ENCODE assay signal across 30 mouse cellular contexts in genomic region chr6:101537581-101537980, GRCm38 (mm10).
A peak's percentile ranks its signal among the peaks of the same experiment; 100 is the strongest.
DNase-seq lines count a peak whose midpoint lies in the region; ATAC-seq and TF ChIP-seq lines count a peak whose summit lies in the region.
"Had no signal": no experiment of that assay in that cellular context is flagged by ENCODE, and none has a peak within 500 bp of the region (broad histone marks: within the 10 kb centered on the region; RNA-seq: fewer than 3 reads in every experiment).

No protein-coding gene starts in this region.

- no peak overlapping the region for H3K4me3 ChIP-seq in intestine, embryonic 14.5 days (ENCODE audit: low read depth, low read length)
- no peak overlapping the region for H3K4me3 ChIP-seq in intestine, postnatal 0 days (ENCODE audit: low read depth, low read length)
- H3K4me3 ChIP-seq in lung, embryonic 14.5 days (ENCODE audit: low read depth, low read length): no peak overlapping the region
- no peak overlapping the region for H3K4me3 ChIP-seq in intestine, embryonic 16.5 days (ENCODE audit: low read length)
- H3K4me3 ChIP-seq: embryonic facial prominence, embryonic 15.5 days; forebrain, embryonic 10.5 days; gastrocnemius, adult 2 months; heart, embryonic 12.5 days; heart, embryonic 15.5 days; hindbrain, embryonic 10.5 days; hindbrain, embryonic 13.5 days had no signal

- no peak for DNase-seq in intestine, embryonic 14.5 days (ENCODE audit: low spot score)
- DNase-seq in lung, embryonic 14.5 days: peak; percentile 75
- no peak for DNase-seq in lung, adult 18-20 months
- peak; percentile 70 for DNase-seq in NIH3T3 (ENCODE audit: low read depth)
- no peak for DNase-seq in left cerebral cortex, postnatal 36 days (ENCODE audit: low spot score in 2 of 2)
- DNase-seq: adrenal gland, adult 8-10 months; adrenal gland, postnatal 25 days; cerebellum, adult 11-12 months; cerebellum, adult 8-10 months; cerebellum, postnatal 10 days; cerebellum, postnatal 36 days; embryo, embryonic 11 days; forebrain, postnatal 0 days; gastrocnemius, adult 2 months; gastrocnemius, postnatal 25 days; heart, adult 18-20 months; heart, postnatal 10 days; heart, postnatal 36 days had no signal

- no peaks in the 10 kb centered on the region for H3K36me3 ChIP-seq in intestine, embryonic 14.5 days (ENCODE audit: control insufficient read depth, insufficient read depth, low read length)
- H3K36me3 ChIP-seq in intestine, postnatal 0 days (ENCODE audit: control insufficient read depth, insufficient read depth): no peaks in the 10 kb centered on the region
- H3K36me3 ChIP-seq in lung, embryonic 14.5 days (ENCODE audit: insufficient read depth): no peaks in the 10 kb centered on the region
- H3K36me3 ChIP-seq in intestine, embryonic 16.5 days (ENCODE audit: control insufficient read depth, insufficient read depth, low read length): no peaks in the 10 kb centered on the region
- H3K36me3 ChIP-seq: embryonic facial prominence, embryonic 15.5 days; forebrain, embryonic 10.5 days; heart, embryonic 12.5 days; heart, embryonic 15.5 days; hindbrain, embryonic 10.5 days; hindbrain, embryonic 13.5 days had no signal

- ATAC-seq in intestine, embryonic 14.5 days (replicated peaks; ENCODE audit: low FRiP score, low TSS enrichment, low read depth): peak; percentile 69; the same call in 1 of the 2 replicates
- ATAC-seq in intestine, postnatal 0 days: no peak
- no peak for ATAC-seq in lung, embryonic 14.5 days (ENCODE audit: insufficient read depth)
- 0 out of 2 replicates have a peak, but pooled peaks have one; percentile 33 for ATAC-seq in intestine, embryonic 16.5 days
- ATAC-seq: activated CD4-positive, CD25-positive, alpha-beta regulatory T cell, adult 4 months; CD4-positive, CD25-positive, alpha-beta regulatory T cell, adult 4 months; forebrain, embryonic 14.5 days; forebrain, postnatal 0 days; hindbrain, embryonic 16.5 days had no signal

- no peak overlapping the region for H3K27ac ChIP-seq in intestine, embryonic 14.5 days (ENCODE audit: low read depth)
- H3K27ac ChIP-seq in intestine, postnatal 0 days (ENCODE audit: low read depth, low read length): no peak overlapping the region
- no peak overlapping the region for H3K27ac ChIP-seq in lung, embryonic 14.5 days (ENCODE audit: low read depth)
- H3K27ac ChIP-seq in intestine, embryonic 16.5 days (ENCODE audit: low read length): no peak overlapping the region
- H3K27ac ChIP-seq: embryonic facial prominence, embryonic 15.5 days; forebrain, embryonic 10.5 days; gastrocnemius, adult 2 months; heart, embryonic 15.5 days; hindbrain, embryonic 10.5 days; hindbrain, embryonic 13.5 days had no signal

- peaks cover 9% of the 10 kb centered on the region for H3K4me1 ChIP-seq in intestine, embryonic 14.5 days (replicated peaks; ENCODE audit: control insufficient read depth, insufficient read depth, low read length)
- H3K4me1 ChIP-seq in intestine, postnatal 0 days (replicated peaks; ENCODE audit: control insufficient read depth, insufficient read depth, low read length): no peaks in the 10 kb centered on the region
- peaks cover under 1% of the 10 kb centered on the region; the same call in 1 of the 2 replicates for H3K4me1 ChIP-seq in lung, embryonic 14.5 days (ENCODE audit: insufficient read depth)
- no peaks in the 10 kb centered on the region for H3K4me1 ChIP-seq in intestine, embryonic 16.5 days (ENCODE audit: control insufficient read depth, insufficient read depth, low read length)
- H3K4me1 ChIP-seq: heart, embryonic 12.5 days had no signal

- WGBS in intestine, embryonic 14.5 days: 46% methylated on average over 5 of the region's 5 CpGs
- WGBS in intestine, postnatal 0 days: 63% methylated on average over 5 of the region's 5 CpGs
- 55% methylated on average over 5 of the region's 5 CpGs for WGBS in lung, embryonic 14.5 days
- 57% methylated on average over 5 of the region's 5 CpGs for WGBS in intestine, embryonic 16.5 days

- H3K9me3 ChIP-seq in intestine, embryonic 14.5 days (ENCODE audit: control insufficient read depth, low read length): 0 out of 2 replicates have a peak, but pooled peaks cover 4% of the 10 kb centered on the region
- H3K9me3 ChIP-seq in intestine, postnatal 0 days (ENCODE audit: control insufficient read depth): no peaks in the 10 kb centered on the region
- H3K9me3 ChIP-seq in lung, embryonic 14.5 days (ENCODE audit: low read depth, low read length): no peaks in the 10 kb centered on the region
- no peaks in the 10 kb centered on the region for H3K9me3 ChIP-seq in intestine, embryonic 16.5 days (ENCODE audit: control insufficient read depth, low read length)
- H3K9me3 ChIP-seq: embryonic facial prominence, embryonic 15.5 days; forebrain, embryonic 10.5 days; heart, embryonic 15.5 days; hindbrain, embryonic 10.5 days had no signal

- H3K27me3 ChIP-seq in intestine, embryonic 14.5 days (replicated peaks; ENCODE audit: control insufficient read depth, insufficient read depth, low read length): no peaks in the 10 kb centered on the region
- H3K27me3 ChIP-seq in intestine, postnatal 0 days (replicated peaks; ENCODE audit: control insufficient read depth, insufficient read depth, low read length): 0 out of 2 replicates have a peak, but pooled peaks cover 9% of the 10 kb centered on the region
- no peaks in the 10 kb centered on the region for H3K27me3 ChIP-seq in lung, embryonic 14.5 days (ENCODE audit: insufficient read depth, low read length)
- no peaks in the 10 kb centered on the region; the same call in 1 of the 2 replicates for H3K27me3 ChIP-seq in intestine, embryonic 16.5 days (replicated peaks; ENCODE audit: control insufficient read depth, insufficient read depth, low read length)
- H3K27me3 ChIP-seq: heart, embryonic 12.5 days; heart, embryonic 15.5 days had no signal

- intact Hi-C loops in left cerebral cortex, postnatal 36 days (cut with DNase I): no loop called here

- TF ChIP-seq CTCF in intestine, postnatal 0 days (IDR thresholded peaks at IDR 0.05; ENCODE audit: low read depth): no peak
- TF ChIP-seq CTCF in lung, embryonic 14.5 days (IDR thresholded peaks at IDR 0.05; ENCODE audit: low read depth): no peak

- H3K9ac ChIP-seq in intestine, embryonic 14.5 days (ENCODE audit: low read length): no peak overlapping the region
- H3K9ac ChIP-seq in intestine, postnatal 0 days (ENCODE audit: low read depth, low read length): no peak overlapping the region
- H3K9ac ChIP-seq in lung, embryonic 14.5 days: no peak overlapping the region
- H3K9ac ChIP-seq in intestine, embryonic 16.5 days (ENCODE audit: low read depth, low read length): no peak overlapping the region
- H3K9ac ChIP-seq: embryonic facial prominence, embryonic 15.5 days; forebrain, postnatal 0 days; heart, embryonic 12.5 days; heart, embryonic 15.5 days; hindbrain, embryonic 13.5 days had no signal

- no peak overlapping the region for H3K4me2 ChIP-seq in intestine, embryonic 14.5 days (ENCODE audit: low read length)
- H3K4me2 ChIP-seq in intestine, postnatal 0 days (replicated peaks; ENCODE audit: low read depth): no peak overlapping the region
- H3K4me2 ChIP-seq in lung, embryonic 14.5 days: no peak overlapping the region
- H3K4me2 ChIP-seq in intestine, embryonic 16.5 days (ENCODE audit: low read depth, low read length): no peak overlapping the region
- H3K4me2 ChIP-seq: embryonic facial prominence, embryonic 15.5 days; heart, embryonic 12.5 days; heart, embryonic 15.5 days; hindbrain, embryonic 13.5 days had no signal

Comparison
In these comparisons a context has a peak if more than half of its experiments do, and no peak if none do; other contexts are left out.
1. ATAC-seq: peak in intestine, embryonic 14.5 days (single experiment) and intestine, embryonic 16.5 days (single experiment); none in intestine, postnatal 0 days (single experiment) and lung, embryonic 14.5 days (single experiment).
2. DNase-seq: peak in lung, embryonic 14.5 days (single experiment) and NIH3T3 (single experiment); none in intestine, embryonic 14.5 days (single experiment), lung, adult 18-20 months (0 of 2) and left cerebral cortex, postnatal 36 days (0 of 2).